Mouse (Mus musculus) CH12.LX (cell line): ENCODE data around the gene Cyb561. TPM values are rescaled to one million over a fixed set of nuclear protein-coding genes. Genes with fewer than 3 reads are reported as not detected.

ENCODE experiments used
- DNase-seq: peaks from one replicate; pipeline ENCODE4 v3.0.0-alpha.2; 2013; ENCODE audit errors: extremely low read depth
- H3K27ac ChIP-seq: 2 replicates; pipeline ENCODE4 v1.5.1; 2012; ENCODE audit warnings: low read depth, mild to moderate bottlenecking, control low read depth, moderate library complexity; ENCODE audit not compliant: insufficient read depth
- H3K27me3 ChIP-seq: replicated peaks from 2 replicates; pipeline ENCODE3; 2012; ENCODE audit warnings: inconsistent platforms
- H3K36me3 ChIP-seq, 2 experiments: replicated peaks in 1 of 2; 2 replicates each; pipeline versions ENCODE3 to v1.6.1; 2012; ENCODE audit warnings: inconsistent platforms in 1 of 2, low read length in 1 of 2, mild to moderate bottlenecking in 1 of 2, mixed read lengths in 1 of 2, moderate library complexity in 1 of 2; ENCODE audit not compliant: control insufficient read depth in 1 of 2, insufficient read depth in 1 of 2
- H3K4me1 ChIP-seq, 2 experiments: 2 replicates each; pipeline ENCODE4 v1.6.1; 2012; ENCODE audit warnings: inconsistent platforms in 1 of 2, moderate library complexity in 1 of 2; ENCODE audit not compliant: insufficient read depth in 2 of 2, control insufficient read depth in 1 of 2
- H3K4me2 ChIP-seq: 2 replicates; pipeline ENCODE4 v1.6.1; 2012; ENCODE audit warnings: low read depth, mild to moderate bottlenecking, control low read depth; ENCODE audit not compliant: poor library complexity, insufficient read depth, severe bottlenecking
- H3K4me3 ChIP-seq, 3 experiments: fragments of 150-350 bp in 1 of 3; sonication (generic) in 1 of 3; replicated peaks in 1 of 3; 2 replicates each; pipeline versions ENCODE3 to v1.5.1; 2011 to 2012; ENCODE audit warnings: low read depth in 2 of 3, low read length in 2 of 3, mild to moderate bottlenecking in 2 of 3, moderate library complexity in 2 of 3, control low read depth in 1 of 3, improper control_type of control experiment in 1 of 3, inconsistent platforms in 1 of 3, mixed read lengths in 1 of 3; ENCODE audit not compliant: poor library complexity in 1 of 3
- H3K79me2 ChIP-seq: replicated peaks from 2 replicates; pipeline ENCODE4 v1.6.1; 2012; ENCODE audit warnings: mild to moderate bottlenecking, moderate library complexity; ENCODE audit not compliant: control insufficient read depth, poor library complexity, insufficient read depth, severe bottlenecking; ENCODE audit errors: extremely low read depth
- H3K9ac ChIP-seq: 2 replicates; pipeline ENCODE4 v1.6.1; 2012; ENCODE audit warnings: low read depth, mild to moderate bottlenecking, control low read depth, moderate library complexity; ENCODE audit not compliant: insufficient read depth
- H3K9me3 ChIP-seq: replicated peaks from 2 replicates; pipeline ENCODE3; 2012; ENCODE audit warnings: low read length, inconsistent platforms, mixed read lengths
- BHLHE40 ChIP-seq: IDR thresholded peaks from 2 replicates; pipeline ENCODE4 v1.6.1; 2011; ENCODE audit warnings: mild to moderate bottlenecking, low read depth, low read length, improper control_type of control experiment
- CHD1 ChIP-seq: IDR thresholded peaks from 2 replicates; pipeline ENCODE4 v1.6.1; 2012; ENCODE audit warnings: low read depth, low read length, improper control_type of control experiment, inconsistent platforms
- CHD2 ChIP-seq: IDR thresholded peaks from 2 replicates; pipeline ENCODE4 v1.6.1; 2011; ENCODE audit warnings: low read length, improper control_type of control experiment
- CTCF ChIP-seq, 2 experiments: IDR thresholded peaks in 1 of 2; conservative IDR thresholded peaks in 1 of 2; 2 replicates each; pipeline ENCODE4 v1.5.1; 2011 to 2012; ENCODE audit warnings: low read depth in 2 of 2, low read length in 2 of 2, improper control_type of control experiment in 1 of 2, inconsistent platforms in 1 of 2, mild to moderate bottlenecking in 1 of 2, moderate library complexity in 1 of 2
- E2F4 ChIP-seq: IDR thresholded peaks from 2 replicates; pipeline ENCODE4 v1.6.1; 2011; ENCODE audit warnings: low read depth, low read length, improper control_type of control experiment; ENCODE audit not compliant: insufficient replicate concordance
- ELF1 ChIP-seq: IDR thresholded peaks from 2 replicates; pipeline ENCODE4 v1.6.1; 2014; ENCODE audit warnings: low read depth, mild to moderate bottlenecking, inconsistent platforms, low read length, improper control_type of control experiment
- EP300 ChIP-seq: IDR thresholded peaks from 2 replicates; pipeline ENCODE4 v1.6.1; 2011; ENCODE audit warnings: low read length, improper control_type of control experiment
- GABPA ChIP-seq: IDR thresholded peaks from 2 replicates; pipeline ENCODE4 v1.6.1; 2012; ENCODE audit warnings: low read depth, low read length, improper control_type of control experiment, inconsistent platforms; ENCODE audit not compliant: insufficient replicate concordance
- HCFC1 ChIP-seq: IDR thresholded peaks from 2 replicates; pipeline ENCODE4 v1.6.1; 2012; ENCODE audit warnings: low read depth, mild to moderate bottlenecking, inconsistent platforms, low read length, improper control_type of control experiment
- IRF4 ChIP-seq: IDR thresholded peaks from 2 replicates; pipeline ENCODE4 v1.6.1; 2014; ENCODE audit warnings: low read depth, mild to moderate bottlenecking, inconsistent platforms, low read length, improper control_type of control experiment
- JUN ChIP-seq: IDR thresholded peaks from 2 replicates; pipeline ENCODE4 v1.6.1; 2011; ENCODE audit warnings: low read depth, mild to moderate bottlenecking, low read length, improper control_type of control experiment, moderate library complexity; ENCODE audit not compliant: insufficient read depth
- JUND ChIP-seq: conservative IDR thresholded peaks from 2 replicates; pipeline ENCODE4 v1.6.1; 2011; ENCODE audit warnings: low read depth, low read length, improper control_type of control experiment
- KAT2A ChIP-seq: IDR thresholded peaks from 2 replicates; pipeline ENCODE4 v1.6.1; 2012; ENCODE audit warnings: low read length, improper control_type of control experiment, inconsistent platforms; ENCODE audit not compliant: insufficient replicate concordance
- MEF2A ChIP-seq: IDR thresholded peaks from 2 replicates; pipeline ENCODE4 v1.6.1; 2014; ENCODE audit warnings: low read depth, mild to moderate bottlenecking, inconsistent platforms, low read length, improper control_type of control experiment, borderline replicate concordance
- MXI1 ChIP-seq: IDR thresholded peaks from 2 replicates; pipeline ENCODE4 v1.6.1; 2011; ENCODE audit warnings: mild to moderate bottlenecking, low read depth, low read length, improper control_type of control experiment
- MYC ChIP-seq: IDR thresholded peaks from 2 replicates; pipeline ENCODE4 v1.6.1; 2011; ENCODE audit warnings: low read depth, mild to moderate bottlenecking, improper control_type of control experiment, low read length
- NELFE ChIP-seq: IDR thresholded peaks from 2 replicates; pipeline ENCODE4 v1.6.1; 2011; ENCODE audit warnings: low read depth, low read length, improper control_type of control experiment
- PAX5 ChIP-seq: IDR thresholded peaks from 2 replicates; pipeline ENCODE4 v1.6.1; 2012; ENCODE audit warnings: low read length, inconsistent platforms, mixed read lengths
- POLR2AphosphoS2 ChIP-seq: IDR thresholded peaks from 2 replicates; pipeline ENCODE4 v1.6.1; 2011; ENCODE audit warnings: low read depth, low read length, improper control_type of control experiment
- RAD21 ChIP-seq: IDR thresholded peaks from 2 replicates; pipeline ENCODE4 v1.6.1; 2011; ENCODE audit warnings: low read depth, mild to moderate bottlenecking, low read length, improper control_type of control experiment, moderate library complexity
- RCOR1 ChIP-seq: conservative IDR thresholded peaks from 2 replicates; pipeline ENCODE4 v1.6.1; 2012; ENCODE audit warnings: low read depth, mild to moderate bottlenecking, inconsistent platforms, low read length, improper control_type of control experiment
- SMC3 ChIP-seq: IDR thresholded peaks from 2 replicates; pipeline ENCODE4 v1.6.1; 2011; ENCODE audit warnings: low read depth, low read length, improper control_type of control experiment
- TBP ChIP-seq: conservative IDR thresholded peaks from 2 replicates; pipeline ENCODE4 v1.6.1; 2011; ENCODE audit warnings: low read depth, low read length, improper control_type of control experiment
- TCF12 ChIP-seq: IDR thresholded peaks from 2 replicates; pipeline ENCODE4 v1.6.1; 2014; ENCODE audit warnings: low read depth, mild to moderate bottlenecking, inconsistent platforms, low read length, improper control_type of control experiment
- USF1 ChIP-seq: IDR thresholded peaks from 2 replicates; pipeline ENCODE4 v1.6.1; 2014; ENCODE audit warnings: low read depth, mild to moderate bottlenecking, inconsistent platforms, low read length, improper control_type of control experiment
- USF2 ChIP-seq: conservative IDR thresholded peaks from 2 replicates; pipeline ENCODE4 v1.6.1; 2011; ENCODE audit warnings: low read depth, low read length, improper control_type of control experiment
- ZC3H11A ChIP-seq: IDR thresholded peaks from 2 replicates; pipeline ENCODE4 v1.6.1; 2012; ENCODE audit warnings: low read depth, mild to moderate bottlenecking, inconsistent platforms, low read length, improper control_type of control experiment
- ZNF384 ChIP-seq: IDR thresholded peaks from 2 replicates; pipeline ENCODE4 v1.6.1; 2012; ENCODE audit warnings: low read depth, low read length, improper control_type of control experiment, inconsistent platforms
- dilution Hi-C: fragments of 300-500 bp; cut with MboI; formaldehyde crosslinking; loops from 2 replicates; pipeline ENCODE4 v1.14.3; 2020; ENCODE audit warnings: low sequenced_read_pairs; ENCODE audit not compliant: extremely low pct_unique_long_range_greater_than_20kb, extremely low pct_ligation_motif_present
- in situ Hi-C: fragments of 300-500 bp; cut with MboI; formaldehyde crosslinking; loops from 3 replicates; pipeline ENCODE4 v1.14.3; 2019; ENCODE audit warnings: low sequenced_read_pairs, low pct_ligation_motif_present, low pct_unique_long_range_greater_than_20kb, mixed read lengths
- polyA plus RNA-seq: library from polyadenylated mRNA; unstranded; fragments of >175 nt; gene quantifications from 2 replicates; pipeline ENCODE4 v1.2.1, GENCODE M21; 2012; ENCODE audit warnings: low read depth; ENCODE audit not compliant: insufficient read length
- total RNA-seq, 2 experiments: library from RNA; depleted of rRNA; stranded (reverse); fragments of 300-350 nt in 1 of 2; fragments of >200 nt in 1 of 2; gene quantifications; 2 replicates each; pipeline ENCODE4 v1.2.3; 2012 to 2014

The Cyb561 gene
- total and polyA plus RNA-seq, 3 experiments: 0.20 to 3.9 (median 0.51) TPM

- TF ChIP-seq SMC3 (no peak), E2F4 (no peak), CHD2 (no peak), JUND (no peak), ZNF384 (no peak), TCF12 (no peak), IRF4 (no peak), KAT2A (no peak), RAD21 (no peak), POLR2AphosphoS2 (no peak), CTCF (conservative IDR thresholded peaks at IDR 0.05 in 1 of 2, IDR thresholded peaks at IDR 0.05 in 1 of 2; ENCODE audit: low read depth in 2 of 2, low read length in 2 of 2) (no peak), CHD1 (no peak), RCOR1 (no peak), USF1 (no peak), GABPA (no peak)
- Histone ChIP-seq H3K27ac (no peak overlapping the region), H3K4me1 (peaks cover 2 to 3% of the 10 kb centered on the region in 2 experiments; a peak in 1 of 4 replicates), H3K9me3 (no peaks in the 10 kb centered on the region), H3K27me3 (peaks cover 93% of the 10 kb centered on the region), H3K36me3 (no peaks in the 10 kb centered on the region), H3K4me3 (peak overlapping the region in 1 of 3 experiments; percentile 5), H3K79me2 (no peaks in the 10 kb centered on the region), H3K4me2 (peak overlapping the region; percentile 55; the same call in 1 of the 2 replicates), H3K9ac (no peak overlapping the region)
- in situ Hi-C loops: no loop called here
- no peak for DNase-seq
- dilution Hi-C loops: loop anchor here (25.0 kb wide), 1 partner anchor 117 kb away; the partner anchor contains the start of gene Taco1
Observed at GRCm38 (mm10) chr11:105944770-105945672, 8.1 kb downstream of the Cyb561 start.

DNA sequence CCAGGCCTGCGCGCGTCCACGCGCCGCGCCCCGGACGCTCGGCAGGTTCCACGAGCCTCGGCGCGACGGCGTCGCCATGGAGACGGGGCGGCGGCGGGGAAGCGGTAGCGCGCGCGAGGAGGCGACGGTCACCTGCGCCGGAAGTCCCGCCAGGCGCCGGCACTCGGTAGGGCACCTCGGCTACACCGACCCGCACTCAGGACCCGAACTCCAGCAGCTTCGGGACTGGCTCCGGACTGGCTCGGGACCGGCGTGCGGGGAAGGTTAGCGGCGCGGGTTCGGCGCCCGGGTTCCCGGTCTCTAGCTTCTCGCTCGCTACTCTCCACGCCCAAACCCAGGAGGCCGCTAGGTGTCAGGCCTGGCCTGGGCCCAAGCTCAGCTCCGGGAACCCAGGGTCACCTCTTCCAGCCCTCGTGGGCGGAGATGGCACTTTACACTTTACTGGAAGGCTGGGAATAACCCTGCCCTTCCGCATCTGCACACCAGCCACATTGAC, 9.0 kb downstream of the Cyb561 start:
- Histone ChIP-seq H3K79me2 (no peaks in the 10 kb centered on the region), H3K9me3 (no peaks in the 10 kb centered on the region), H3K9ac (peak overlapping the region; percentile 31; the same call in 1 of the 2 replicates), H3K4me2 (peak overlapping the region; percentile 55; the same call in 1 of the 2 replicates), H3K27ac (no peak overlapping the region), H3K4me3 (peak overlapping the region; percentile 35 to 72 (median 47)), H3K27me3 (peaks cover 93% of the 10 kb centered on the region), H3K36me3 (no peaks in the 10 kb centered on the region), H3K4me1 (peaks cover 2 to 3% of the 10 kb centered on the region in 2 experiments; a peak in 1 of 4 replicates)
- in situ Hi-C loops: no loop called here
- dilution Hi-C loops: loop anchor here (25.0 kb wide), 1 partner anchor 118 kb away; the partner anchor contains the start of gene Taco1
- DNase-seq: peak; percentile 17
- TF ChIP-seq USF2 (no peak), JUND (no peak), MXI1 (peak; percentile 60), E2F4 (no peak), CTCF (conservative IDR thresholded peaks at IDR 0.05 in 1 of 2, IDR thresholded peaks at IDR 0.05 in 1 of 2; ENCODE audit: low read depth in 2 of 2, low read length in 2 of 2) (peak in 1 of 2 experiments; percentile 62; a peak in 2 of 4 replicates), MYC (no peak), EP300 (no peak), JUN (no peak), USF1 (no peak), TCF12 (no peak), ELF1 (peak; percentile 73), HCFC1 (0 out of 2 replicates have a peak, but pooled peaks have one; percentile 24), IRF4 (0 out of 2 replicates have a peak, but pooled peaks have one; percentile 6), ZC3H11A (no peak), NELFE (no peak), CHD2 (no peak), PAX5 (no peak), MEF2A (no peak), TBP (no peak), BHLHE40 (peak; percentile 31; the same call in 1 of the 2 replicates)
